Mouse (Mus musculus) G1E (cell line): ENCODE results near the gene Xpnpep3.

ENCODE experiments used
- CTCF ChIP-seq: IDR thresholded peaks from 2 replicates; pipeline ENCODE4 v1.5.1; 2012; ENCODE audit warnings: low read depth, low read length, inconsistent platforms, mixed read lengths
- GATA1 ChIP-seq: IDR thresholded peaks from 2 replicates; pipeline ENCODE4 v1.6.1; 2012; ENCODE audit warnings: borderline replicate concordance, low read length, inconsistent platforms, mixed read lengths

DNA sequence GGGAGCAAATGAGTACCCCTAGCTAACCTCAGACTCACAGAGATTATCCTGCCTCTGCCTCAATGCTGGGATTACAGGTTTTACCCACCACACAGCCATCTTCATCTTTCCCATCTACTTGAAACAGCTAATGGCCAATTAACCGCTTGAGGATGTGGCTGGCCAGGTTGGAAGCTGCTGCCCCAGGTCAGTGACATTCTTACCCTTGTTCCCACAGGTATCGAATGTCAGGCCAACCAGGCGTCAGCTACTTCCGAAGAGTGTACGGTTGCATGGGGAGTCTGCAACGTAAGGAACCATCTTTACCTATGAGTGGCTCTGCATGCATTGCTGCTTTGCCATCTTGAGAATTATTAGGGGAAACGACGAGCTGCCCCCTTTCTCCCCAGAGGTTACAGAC is 70.8 kb downstream of the Xpnpep3 start:
- TF ChIP-seq CTCF (no peak), GATA1 (no peak)
